Comparison of ENCODE assay signal across 8 mouse cellular contexts in the genomic region with DNA sequence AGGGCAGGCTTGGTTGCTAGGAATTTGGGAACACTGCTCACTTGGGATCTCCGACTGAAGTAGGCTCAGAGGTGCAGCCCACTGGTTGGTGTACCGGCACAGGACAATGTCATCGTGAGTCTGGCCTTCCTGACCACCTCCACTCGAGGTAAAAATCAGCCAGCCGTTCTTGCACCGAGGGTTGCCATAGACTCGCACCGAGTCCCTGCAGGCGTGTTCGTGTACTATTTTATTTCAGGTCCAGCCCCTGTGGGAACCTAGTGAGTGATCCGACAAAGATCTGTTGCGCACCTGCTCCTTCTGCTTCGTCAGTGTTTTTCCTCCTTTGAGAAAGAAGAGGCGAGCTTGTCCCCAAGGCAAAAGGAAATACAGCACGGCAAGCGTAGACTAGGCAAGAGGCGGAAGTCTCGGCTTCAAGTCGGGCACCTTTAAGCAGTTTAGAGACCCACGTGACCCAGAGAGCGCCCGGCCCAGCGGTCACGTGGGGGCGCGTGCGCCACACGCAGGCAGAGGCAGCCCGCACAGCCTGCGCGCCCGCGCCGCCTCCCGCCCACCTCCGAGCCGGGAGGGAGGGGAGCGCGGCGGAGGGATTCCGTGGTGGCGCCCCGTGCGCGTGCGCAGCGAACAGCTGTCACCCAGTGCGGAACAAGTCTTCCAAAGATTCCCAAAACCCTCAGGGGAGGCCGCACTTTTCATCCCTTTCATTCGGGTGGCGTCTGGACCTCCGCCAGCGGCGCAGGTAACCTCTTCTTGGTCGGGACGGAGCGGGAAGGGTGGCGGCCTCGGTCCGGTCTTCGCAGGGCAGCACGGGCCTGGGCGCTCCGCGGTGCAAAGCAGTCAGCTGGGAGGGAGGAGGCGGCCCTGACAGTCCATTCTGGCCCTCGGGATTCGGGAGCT. TPM values are rescaled to one million over a fixed set of nuclear protein-coding genes. Genes with fewer than 3 reads are reported as not detected.
DNase-seq lines count a peak whose midpoint lies in the region; ATAC-seq and TF ChIP-seq lines count a peak whose summit lies in the region.

No protein-coding gene starts in this region.

- no peak for TF ChIP-seq EP300 in lung, postnatal 0 days (IDR thresholded peaks at IDR 0.05)

- H3K9me3 ChIP-seq in hindbrain, embryonic 10.5 days, result no peaks in the 10 kb centered on the region
- no peaks in the 10 kb centered on the region for H3K9me3 ChIP-seq in lung, postnatal 0 days (ENCODE audit: low read length)

- H3K27ac ChIP-seq in hindbrain, embryonic 10.5 days, result peak overlapping the region; percentile 89
- H3K27ac ChIP-seq in lung, postnatal 0 days (ENCODE audit: low read length), result peak overlapping the region; percentile 92

- peak overlapping the region; percentile 71 for H3K4me2 ChIP-seq in lung, postnatal 0 days (replicated peaks; ENCODE audit: low read depth, low read length)

- peak overlapping the region; percentile 87 for H3K9ac ChIP-seq in lung, postnatal 0 days (replicated peaks; ENCODE audit: low read depth)

- under 1% methylated on average over 68 of the region's 68 CpGs for WGBS in hindbrain, embryonic 10.5 days
- under 1% methylated on average over 63 of the region's 68 CpGs for WGBS in lung, postnatal 0 days

- peak; percentile 95 for DNase-seq in MN1 (ENCODE audit: low spot score)
- DNase-seq in cerebellum, adult 9-10 months, result peak; percentile 96
- peak; percentile 94 for DNase-seq in hindbrain, embryonic 10.5 days (ENCODE audit: low spot score)
- DNase-seq in layer of hippocampus, adult 9-11 months, result peak; percentile 98
- peak; percentile 98 for DNase-seq in lung, postnatal 0 days (ENCODE audit: low spot score)
- peak; percentile 93 for DNase-seq in ovary, postnatal 14 days (ENCODE audit: low spot score)
- DNase-seq in thymus, postnatal 14 days, result peak; percentile 97

- H3K4me3 ChIP-seq in hindbrain, embryonic 10.5 days, result peak overlapping the region; percentile 78
- peak overlapping the region; percentile 82 for H3K4me3 ChIP-seq in lung, postnatal 0 days (ENCODE audit: low read depth, low read length)

- TF ChIP-seq CTCF in lung, postnatal 0 days (IDR thresholded peaks at IDR 0.05), result peak; percentile 40

- H3K4me1 ChIP-seq in hindbrain, embryonic 10.5 days (replicated peaks), result peaks cover 8% of the 10 kb centered on the region
- peaks cover 3% of the 10 kb centered on the region; the same call in 1 of the 2 replicates for H3K4me1 ChIP-seq in lung, postnatal 0 days (ENCODE audit: insufficient read depth, low read depth, low read length)

- H3K27me3 ChIP-seq in hindbrain, embryonic 10.5 days (ENCODE audit: insufficient read depth, poor library complexity, severe bottlenecking), result no peaks in the 10 kb centered on the region
- no peaks in the 10 kb centered on the region for H3K27me3 ChIP-seq in lung, postnatal 0 days (replicated peaks; ENCODE audit: insufficient read depth, low read length)

- H3K36me3 ChIP-seq in hindbrain, embryonic 10.5 days, result no peaks in the 10 kb centered on the region
- no peaks in the 10 kb centered on the region for H3K36me3 ChIP-seq in lung, postnatal 0 days (ENCODE audit: insufficient read depth, low read length)

- peak; percentile 91 for ATAC-seq in frontal cortex, adult (ENCODE audit: low TSS enrichment)
- ATAC-seq in lung, postnatal 0 days, result peak; percentile 99

RNA-seq across cellular contexts. Expression of a gene that starts 9.3 kb away (rescaled TPM):
- polyA plus RNA-seq in hindbrain, embryonic 10.5 days (2016; fragmentation: Nextera tagmentation; extraction: Ambion mirVana), result 10.2 TPM in 2 replicates
- 8.9 and 9.8 TPM in 2 replicates for polyA plus RNA-seq in lung, postnatal 0 days (2015; fragmentation: Nextera tagmentation; extraction: Ambion mirVana)

Comparison
In these comparisons a context has a peak if more than half of its experiments do, and no peak if none do; other contexts are left out.
1. Peak in every context shown above with its lines: DNase-seq, ATAC-seq, H3K4me3 ChIP-seq and H3K27ac ChIP-seq.